Mouse (Mus musculus) frontal cortex, postnatal 14 days (tissue): ENCODE results near the gene Arhgap10.
A peak's percentile ranks its signal among the peaks of the same experiment; 100 is the strongest.

Source experiments
- DNase-seq, 2 experiments: peaks; one replicate each; pipeline ENCODE4 v3.0.0; 2022; ENCODE audit warnings: low spot score in 2 of 2

Arhgap10 gene

GRCm38 (mm10) chr8:77288492-77288891 lies 229.3 kb downstream of the Arhgap10 start:
- DNase-seq = no peak

GRCm38 (mm10) chr8:77288065-77288464 lies 229.7 kb downstream of the Arhgap10 start:
- no peak for DNase-seq

GRCm38 (mm10) chr8:77284473-77284872 lies 233.3 kb downstream of the Arhgap10 start:
- no peak for DNase-seq

DNA sequence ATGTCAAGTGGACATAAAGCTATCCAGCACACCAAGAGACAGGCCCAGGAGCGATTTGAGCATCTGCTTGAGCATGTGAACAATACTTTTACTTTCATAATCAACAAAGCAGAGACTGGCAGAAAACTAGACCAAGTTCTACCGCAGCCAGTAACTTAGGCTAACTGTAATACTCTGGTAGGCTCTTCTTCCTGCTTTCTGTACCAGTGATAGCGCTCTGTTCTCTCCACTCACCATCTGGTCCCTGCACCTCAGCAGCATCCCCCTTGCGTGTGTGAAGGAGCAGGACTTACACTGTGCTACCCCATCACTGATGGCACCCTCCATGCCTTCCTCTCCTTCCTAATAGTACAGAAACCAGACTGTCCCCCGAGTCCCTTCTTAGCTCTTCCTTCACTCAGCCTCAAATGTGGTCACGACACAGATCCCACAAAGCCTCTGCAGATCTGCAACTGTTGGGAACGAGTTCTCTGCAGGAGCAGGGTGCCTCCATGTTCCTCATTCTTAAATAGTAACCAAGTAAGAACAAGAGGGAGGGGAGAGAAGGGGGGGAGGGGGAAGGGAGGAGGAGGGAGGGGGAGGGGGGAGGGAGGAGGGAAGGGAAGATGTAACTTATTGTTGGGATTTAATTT lies 235.0 kb downstream of the Arhgap10 start:
- DNase-seq = no peak

GRCm38 (mm10) chr8:77279977-77280376 lies 237.8 kb downstream of the Arhgap10 start:
- DNase-seq = no peak

GRCm38 (mm10) chr8:77278246-77278645 lies 239.5 kb downstream of the Arhgap10 start:
- DNase-seq = no peak

DNA sequence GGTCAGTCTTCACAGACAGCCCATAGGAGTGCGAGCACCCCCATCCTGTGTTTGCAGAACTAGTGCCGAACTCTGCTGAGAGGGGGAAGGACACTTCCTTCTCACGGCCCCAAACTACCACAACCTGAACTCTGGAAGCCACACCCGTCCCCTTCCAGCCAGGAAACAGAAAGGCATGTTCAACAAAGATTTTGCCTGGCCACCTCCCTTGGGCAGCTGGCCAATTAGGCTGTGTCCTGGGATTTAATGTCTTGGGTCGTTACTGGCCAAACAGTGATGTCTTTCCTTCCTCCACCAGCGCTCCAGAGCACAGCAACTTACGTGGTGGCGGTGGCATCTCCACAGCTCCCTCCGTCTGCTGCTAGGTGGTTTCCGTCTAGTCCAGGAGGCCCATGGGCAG lies 240.9 kb downstream of the Arhgap10 start:
- no peak for DNase-seq

- no peak for DNase-seq
Measured at GRCm38 (mm10) chr8:77275571-77275970, 242.2 kb downstream of the Arhgap10 start.

DNA sequence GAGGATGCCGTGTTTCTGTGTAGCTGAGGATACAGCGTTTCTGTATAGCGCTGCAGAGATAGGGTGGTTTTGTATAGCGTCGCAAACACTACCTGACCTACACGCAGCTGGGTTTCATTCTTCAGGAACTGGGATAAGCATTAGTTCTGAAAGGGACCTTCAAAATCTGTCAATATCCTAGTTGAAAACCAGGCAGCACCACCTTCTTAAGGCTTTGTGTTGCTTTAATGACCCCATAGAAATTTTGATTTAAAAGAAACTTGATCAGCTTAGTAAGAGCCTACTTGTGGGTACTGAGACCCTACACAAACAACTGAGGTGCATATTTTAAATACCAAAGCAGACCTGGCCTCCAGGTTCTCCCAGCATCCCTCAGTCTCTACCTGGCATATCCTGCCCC lies 245.6 kb downstream of the Arhgap10 start:
- no peak for DNase-seq

- no peak for DNase-seq
Measured at GRCm38 (mm10) chr8:77267941-77268405, 249.8 kb downstream of the Arhgap10 start.

DNA sequence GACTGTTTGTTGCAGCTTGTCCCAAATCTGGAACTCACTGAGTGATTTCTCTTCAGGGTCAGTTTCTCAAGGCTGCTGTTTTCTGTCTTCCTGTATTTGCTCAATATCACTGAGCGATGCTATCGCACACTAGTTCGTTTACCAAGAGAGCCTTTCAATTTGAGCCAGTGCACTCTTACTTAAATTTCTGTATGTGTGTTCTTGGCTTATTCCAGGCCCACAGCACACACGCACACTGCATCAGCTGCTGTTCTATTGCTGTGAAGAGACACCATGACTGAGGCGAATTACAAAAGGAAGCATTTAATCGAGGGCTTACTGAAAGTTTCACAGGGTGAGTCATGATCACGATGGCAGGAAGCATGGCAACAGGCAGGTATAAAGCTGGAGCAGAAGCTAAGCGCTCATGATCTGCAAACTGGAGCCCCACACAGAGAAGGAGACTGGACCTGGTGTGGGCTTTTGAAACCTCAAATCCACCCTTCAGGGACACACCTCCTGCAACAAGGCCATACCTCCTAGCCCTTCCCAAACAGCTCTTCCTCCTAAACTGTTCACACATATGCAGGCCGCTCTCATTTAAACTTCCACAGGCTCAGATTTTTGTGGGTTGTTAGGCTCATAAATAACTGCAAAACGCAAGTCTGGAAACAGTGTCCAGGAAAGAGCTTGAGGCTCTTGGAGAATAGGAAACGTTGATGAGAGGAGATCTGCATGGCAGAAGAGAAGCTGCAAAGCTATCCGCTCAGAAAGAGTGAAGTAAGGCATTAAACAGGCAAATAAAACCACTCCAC lies 255.3 kb downstream of the Arhgap10 start:
- DNase-seq = no peak

DNA sequence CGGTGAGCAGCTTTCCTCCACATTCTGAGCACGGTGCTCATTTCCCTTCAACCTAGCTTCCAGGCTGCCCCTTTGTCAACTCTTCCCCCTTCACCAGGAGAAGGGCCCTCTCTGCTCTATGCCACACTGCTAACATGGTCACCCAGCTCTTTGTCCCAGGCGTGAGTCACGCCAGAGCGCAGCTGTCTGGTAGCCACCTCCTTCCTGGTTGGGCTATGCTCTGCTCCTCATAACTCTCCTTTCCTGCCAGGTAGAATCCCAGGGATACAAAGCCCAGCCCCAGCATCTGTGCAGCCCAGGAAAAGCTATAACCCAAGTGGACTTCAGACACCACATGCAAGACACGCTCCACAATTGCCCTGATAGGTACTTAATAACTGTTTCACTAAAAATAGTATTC lies 256.5 kb downstream of the Arhgap10 start:
- no peak for DNase-seq

DNA sequence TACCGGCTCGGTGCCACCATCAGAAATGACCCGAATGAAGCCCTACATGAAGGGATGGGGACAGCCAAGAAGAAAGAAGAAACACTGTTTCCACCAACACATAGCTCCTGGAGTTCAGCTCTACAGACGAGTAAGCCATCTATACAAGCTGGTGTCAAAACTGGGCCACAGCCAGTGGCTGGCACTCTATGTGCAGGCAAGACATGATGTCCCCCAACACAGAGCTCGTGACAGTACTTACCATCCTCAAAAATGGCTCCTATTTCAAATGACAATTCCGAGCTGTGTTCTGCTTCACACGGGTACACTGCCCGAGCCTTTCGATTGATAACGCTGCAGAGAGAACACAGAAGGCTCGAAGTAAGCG lies 260.7 kb downstream of the Arhgap10 start:
- DNase-seq = no peak

- peak; percentile 30 to 54 for DNase-seq
Measured at GRCm38 (mm10) chr8:77256450-77257084, 261.2 kb downstream of the Arhgap10 start.

GRCm38 (mm10) chr8:77254466-77254865 lies 263.3 kb downstream of the Arhgap10 start:
- DNase-seq = no peak

DNA sequence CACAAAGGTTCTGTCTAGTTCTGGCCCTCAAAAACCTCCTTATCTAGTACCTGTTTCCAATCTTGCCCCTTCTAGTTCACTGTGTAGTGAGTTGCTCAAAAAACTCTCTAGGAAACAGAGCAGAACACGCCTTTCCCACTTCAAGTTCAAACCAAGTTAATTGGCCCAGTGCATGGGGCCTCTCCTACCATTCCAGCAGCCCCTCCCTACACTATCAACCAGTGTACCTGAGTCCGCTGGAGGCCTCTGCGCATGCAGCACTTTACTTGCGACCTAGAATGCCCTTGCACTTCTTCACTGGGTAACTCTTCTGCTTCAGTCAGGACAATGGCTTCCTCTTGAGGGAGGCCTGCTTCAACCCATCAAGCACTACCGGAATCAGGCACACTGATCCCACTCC lies 266.6 kb downstream of the Arhgap10 start:
- no peak for DNase-seq

GRCm38 (mm10) chr8:77250094-77250493 lies 267.7 kb downstream of the Arhgap10 start:
- DNase-seq = no peak

- no peak for DNase-seq
Measured at GRCm38 (mm10) chr8:77241381-77241780, 276.4 kb downstream of the Arhgap10 start.

GRCm38 (mm10) chr8:77239462-77239861 lies 278.3 kb downstream of the Arhgap10 start:
- DNase-seq = no peak

GRCm38 (mm10) chr8:77236701-77237100 lies 281.1 kb downstream of the Arhgap10 start:
- no peak for DNase-seq

GRCm38 (mm10) chr8:77232411-77232810 lies 285.3 kb downstream of the Arhgap10 start:
- no peak for DNase-seq

- no peak for DNase-seq
Measured at GRCm38 (mm10) chr8:77231834-77232233, 285.9 kb downstream of the Arhgap10 start.

DNA sequence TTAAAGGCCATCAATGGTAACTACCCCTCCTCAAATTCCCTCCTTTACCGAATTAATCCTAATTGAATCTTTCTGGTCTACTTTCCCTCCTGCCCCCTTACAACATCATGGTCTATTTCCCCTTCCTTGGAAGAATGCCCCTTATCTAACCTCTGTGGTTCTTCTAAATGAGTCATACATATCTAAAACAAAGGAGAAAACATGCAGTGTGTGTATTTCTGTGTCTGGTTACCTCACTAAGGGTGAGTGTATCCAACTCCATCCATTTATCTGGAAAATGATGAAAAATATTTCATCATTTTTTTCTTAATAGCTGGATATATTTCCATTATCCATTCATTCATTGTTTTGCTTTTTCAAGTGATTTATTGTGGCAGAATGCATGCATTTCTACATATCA lies 286.5 kb downstream of the Arhgap10 start:
- no peak for DNase-seq
